Comparison of ENCODE assay signal across 9 mouse cellular contexts in the genomic region with DNA sequence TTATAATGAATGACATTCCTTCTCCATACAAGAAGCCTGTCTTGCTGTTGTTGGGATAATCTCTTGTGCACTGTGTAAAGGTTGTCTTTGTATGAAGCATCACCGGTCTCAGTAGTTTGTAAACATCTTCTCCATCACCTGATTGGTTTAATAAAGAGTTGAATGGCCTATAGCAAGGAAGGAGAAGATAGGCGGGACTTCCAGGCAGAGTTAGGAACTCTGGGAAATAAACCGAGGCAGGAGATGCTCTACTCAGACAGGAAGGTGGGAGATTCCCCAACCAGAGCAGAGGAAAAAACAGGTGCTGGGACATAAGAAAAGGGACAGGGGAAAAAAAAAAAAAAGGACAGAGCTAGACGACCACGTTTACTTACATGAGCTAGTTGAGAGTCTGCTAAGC. TPM values are rescaled to one million over a fixed set of nuclear protein-coding genes. Genes with fewer than 3 reads are reported as not detected.
DNase-seq lines count a peak whose midpoint lies in the region; ATAC-seq lines count a peak whose summit lies in the region.
"Had no signal": no experiment of that assay in that cellular context is flagged by ENCODE, and none has a peak within 500 bp of the region (broad histone marks: within the 10 kb centered on the region; RNA-seq: fewer than 3 reads in every experiment).

No protein-coding gene starts in this region.

- H3K27me3 ChIP-seq in heart, embryonic 13.5 days (replicated peaks) = no peaks in the 10 kb centered on the region
- no peaks in the 10 kb centered on the region for H3K27me3 ChIP-seq in embryonic facial prominence, embryonic 10.5 days (replicated peaks; ENCODE audit: low read depth, poor library complexity, severe bottlenecking)
- H3K27me3 ChIP-seq in hindbrain, embryonic 15.5 days = no peaks in the 10 kb centered on the region
- H3K27me3 ChIP-seq in neural tube, embryonic 12.5 days (replicated peaks) = no peaks in the 10 kb centered on the region

- DNase-seq in heart, adult 8-10 months (ENCODE audit: low spot score) = no peak
- DNase-seq in embryonic facial prominence, embryonic 10.5 days (ENCODE audit: low spot score) = no peak
- no peak for DNase-seq in right cerebral cortex, postnatal 25 days
- no peak for DNase-seq in adrenal gland, adult 2 months

- no peak overlapping the region for H3K9ac ChIP-seq in heart, embryonic 13.5 days
- H3K9ac ChIP-seq in hindbrain, embryonic 15.5 days = no peak overlapping the region
- H3K9ac ChIP-seq in neural tube, embryonic 12.5 days = no peak overlapping the region

- H3K4me3 ChIP-seq in heart, embryonic 13.5 days = peak overlapping the region; percentile 12
- peak overlapping the region; percentile 36 for H3K4me3 ChIP-seq in embryonic facial prominence, embryonic 10.5 days
- H3K4me3 ChIP-seq in hindbrain, embryonic 15.5 days = no peak overlapping the region
- no peak overlapping the region for H3K4me3 ChIP-seq in neural tube, embryonic 12.5 days

- H3K36me3 ChIP-seq in heart, embryonic 13.5 days = no peaks in the 10 kb centered on the region
- H3K36me3 ChIP-seq in embryonic facial prominence, embryonic 10.5 days (replicated peaks) = no peaks in the 10 kb centered on the region
- no peaks in the 10 kb centered on the region for H3K36me3 ChIP-seq in hindbrain, embryonic 15.5 days
- H3K36me3 ChIP-seq in neural tube, embryonic 12.5 days = no peaks in the 10 kb centered on the region

- no peak overlapping the region for H3K27ac ChIP-seq in heart, embryonic 13.5 days (replicated peaks)
- H3K27ac ChIP-seq in embryonic facial prominence, embryonic 10.5 days (replicated peaks) = no peak overlapping the region
- H3K27ac ChIP-seq in hindbrain, embryonic 15.5 days (replicated peaks) = no peak overlapping the region
- H3K27ac ChIP-seq in neural tube, embryonic 12.5 days = no peak overlapping the region
- H3K27ac ChIP-seq: kidney, postnatal 0 days had no signal

- H3K9me3 ChIP-seq in heart, embryonic 13.5 days = no peaks in the 10 kb centered on the region
- no peaks in the 10 kb centered on the region for H3K9me3 ChIP-seq in embryonic facial prominence, embryonic 10.5 days
- no peaks in the 10 kb centered on the region for H3K9me3 ChIP-seq in hindbrain, embryonic 15.5 days
- H3K9me3 ChIP-seq in neural tube, embryonic 12.5 days = no peaks in the 10 kb centered on the region

- ATAC-seq in heart, embryonic 13.5 days (ENCODE audit: extremely low read depth, insufficient number of reproducible peaks, low FRiP score, low TSS enrichment) = no peak
- no peak for ATAC-seq in hindbrain, embryonic 15.5 days (ENCODE audit: low FRiP score, low read depth)
- no peak for ATAC-seq in neural tube, embryonic 12.5 days (ENCODE audit: low FRiP score, low read depth)
- ATAC-seq in megakaryocyte progenitor cell, adult 5-6 weeks (replicated peaks; ENCODE audit: poor library complexity) = no peak

- peak overlapping the region; percentile 51 for H3K4me2 ChIP-seq in heart, embryonic 13.5 days
- H3K4me2 ChIP-seq in hindbrain, embryonic 15.5 days = peak overlapping the region; percentile 39
- H3K4me2 ChIP-seq in neural tube, embryonic 12.5 days (replicated peaks) = peak overlapping the region; percentile 28

- peaks cover 4% of the 10 kb centered on the region for H3K4me1 ChIP-seq in heart, embryonic 13.5 days
- H3K4me1 ChIP-seq in embryonic facial prominence, embryonic 10.5 days = 0 out of 2 replicates have a peak, but pooled peaks cover 3% of the 10 kb centered on the region
- peaks cover 3% of the 10 kb centered on the region; the same call in 1 of the 2 replicates for H3K4me1 ChIP-seq in hindbrain, embryonic 15.5 days (replicated peaks)
- H3K4me1 ChIP-seq in neural tube, embryonic 12.5 days = no peaks in the 10 kb centered on the region

- 35% methylated on average over 5 of the region's 5 CpGs for WGBS in heart, embryonic 13.5 days
- 41% methylated on average over 5 of the region's 5 CpGs for WGBS in embryonic facial prominence, embryonic 10.5 days
- 39% methylated on average over 5 of the region's 5 CpGs for WGBS in hindbrain, embryonic 15.5 days
- 41% methylated on average over 5 of the region's 5 CpGs for WGBS in neural tube, embryonic 12.5 days

RNA-seq across cellular contexts. Expression of a gene that starts 20.0 kb away (rescaled TPM):
- 12.0 and 13.0 TPM in 2 replicates for polyA plus RNA-seq in heart, embryonic 13.5 days (2015; fragmentation: Nextera tagmentation; extraction: Ambion mirVana)
- 10 to 100 TPM; 12.5 to 13.7 (median 13.0) TPM for total RNA-seq in heart, adult 8-10 months (2022)
- 16.9 and 17.8 TPM in 2 replicates for polyA plus RNA-seq in embryonic facial prominence, embryonic 10.5 days (2016; fragmentation: Nextera tagmentation; extraction: Ambion mirVana)
- polyA plus RNA-seq in hindbrain, embryonic 15.5 days (2015; fragmentation: Nextera tagmentation; extraction: Ambion mirVana) = 15.8 and 19.5 TPM in 2 replicates
- 16.6 and 19.5 TPM in 2 replicates for polyA plus RNA-seq in neural tube, embryonic 12.5 days (2016; fragmentation: Nextera tagmentation; extraction: Ambion mirVana)
- 7.2 and 9.8 TPM in 2 replicates for total RNA-seq in megakaryocyte progenitor cell, adult 5-6 weeks (2015)
- total RNA-seq in megakaryocyte progenitor cell, adult 5-6 weeks (2017) = 8.4 and 11.8 TPM in 2 replicates
- 10 to 100 TPM; 13.6 to 14.0 TPM for total RNA-seq in adrenal gland, adult 2 months (2021)
- 0.90 and 1.3 TPM in 2 replicates for polyA plus RNA-seq in adrenal gland, adult 2 months (2012; rRNA removed)

RNA-seq across cellular contexts. Expression of a gene that starts 49.2 kb away (rescaled TPM):
- polyA plus RNA-seq in heart, embryonic 13.5 days (2015; fragmentation: Nextera tagmentation; extraction: Ambion mirVana) = 5.9 and 6.1 TPM in 2 replicates
- 10 to 100 TPM; 17.7 to 24.0 (median 19.5) TPM for total RNA-seq in heart, adult 8-10 months (2022)
- 11.4 and 12.4 TPM in 2 replicates for polyA plus RNA-seq in embryonic facial prominence, embryonic 10.5 days (2016; fragmentation: Nextera tagmentation; extraction: Ambion mirVana)
- 26.7 and 28.9 TPM in 2 replicates for polyA plus RNA-seq in hindbrain, embryonic 15.5 days (2015; fragmentation: Nextera tagmentation; extraction: Ambion mirVana)
- 32.2 and 37.9 TPM in 2 replicates for polyA plus RNA-seq in neural tube, embryonic 12.5 days (2016; fragmentation: Nextera tagmentation; extraction: Ambion mirVana)
- 8.6 and 8.7 TPM in 2 replicates for total RNA-seq in megakaryocyte progenitor cell, adult 5-6 weeks (2015)
- 11.5 and 12.8 TPM in 2 replicates for total RNA-seq in megakaryocyte progenitor cell, adult 5-6 weeks (2017)
- total RNA-seq in adrenal gland, adult 2 months (2021) = 10 to 100 TPM; 38.2 to 45.5 TPM
- 12.0 and 15.2 TPM in 2 replicates for polyA plus RNA-seq in adrenal gland, adult 2 months (2012; rRNA removed)

Comparison
In these comparisons a context has a peak if more than half of its experiments do, and no peak if none do; other contexts are left out.
1. H3K4me3 ChIP-seq: peak in heart, embryonic 13.5 days (single experiment) and embryonic facial prominence, embryonic 10.5 days (single experiment); none in hindbrain, embryonic 15.5 days (single experiment) and neural tube, embryonic 12.5 days (single experiment).
2. Peak in every context shown above with its lines, with median percentiles within 50 percentile points of each other: H3K4me2 ChIP-seq.